Mouse (Mus musculus) heart, embryonic 13.5 days (tissue): Measurements from ENCODE around the gene Tmem41b. TPM values are rescaled to one million over a fixed set of nuclear protein-coding genes. Genes with fewer than 3 reads are reported as not detected.
A peak's percentile ranks its signal among the peaks of the same experiment; 100 is the strongest.
"Not testable (repeated sequence)": the region's sequence is repeated elsewhere in the genome, so short reads cannot be mapped to it uniquely, and the experiment has no call there.

ENCODE experiments used
- ATAC-seq: fragments of 200-750 bp; cut with Nextera tagmentation; 2 replicates; pipeline ENCODE4 v1.8.0; 2017; ENCODE audit warnings: moderate TSS enrichment; ENCODE audit not compliant: insufficient number of reproducible peaks, low FRiP score, low TSS enrichment; ENCODE audit errors: extremely low read depth
- H3K27ac ChIP-seq: fragments of 300-500 bp; sonication (generic); replicated peaks from 2 replicates; pipeline ENCODE4 v1.5.1; 2015; ENCODE audit warnings: moderate library complexity, mild to moderate bottlenecking, inconsistent platforms
- H3K27me3 ChIP-seq: fragments of 300-500 bp; sonication (generic); replicated peaks from 2 replicates; pipeline ENCODE4 v1.6.1; 2015; ENCODE audit warnings: mild to moderate bottlenecking, inconsistent platforms
- H3K36me3 ChIP-seq: fragments of 300-500 bp; sonication (generic); 2 replicates; pipeline ENCODE4 v1.6.1; 2015; ENCODE audit warnings: mild to moderate bottlenecking, inconsistent platforms
- H3K4me1 ChIP-seq: fragments of 300-500 bp; sonication (generic); 2 replicates; pipeline ENCODE4 v1.6.1; 2015; ENCODE audit warnings: inconsistent platforms
- H3K4me2 ChIP-seq: fragments of 300-500 bp; sonication (generic); 2 replicates; pipeline ENCODE4 v1.6.1; 2015; ENCODE audit warnings: inconsistent platforms, mild to moderate bottlenecking, moderate library complexity
- H3K4me3 ChIP-seq: fragments of 300-500 bp; sonication (generic); 2 replicates; pipeline ENCODE4 v1.5.1; 2015; ENCODE audit warnings: moderate library complexity, mild to moderate bottlenecking, inconsistent platforms
- H3K9ac ChIP-seq: fragments of 300-500 bp; sonication (generic); 2 replicates; pipeline ENCODE4 v1.6.1; 2015; ENCODE audit warnings: inconsistent platforms, mild to moderate bottlenecking, moderate library complexity
- H3K9me3 ChIP-seq: fragments of 300-500 bp; sonication (generic); 2 replicates; pipeline ENCODE4 v1.6.1; 2016; ENCODE audit warnings: inconsistent platforms
- WGBS: fragments of 180-500 bp; shearing (Covaris S2); methylation state at CpG from one replicate; pipeline ENCODE4 v1.1.7; 2015; ENCODE audit warnings: mixed read lengths; 5-methylcytosine and 5-hydroxymethylcytosine counted together
- polyA plus RNA-seq: library from polyadenylated mRNA; unstranded; fragments of >200 nt; fragmentation: Nextera tagmentation; extraction: Ambion mirVana; gene quantifications from 2 replicates; pipeline ENCODE4 v1.2.1, GENCODE M21; 2015

Tmem41b gene
- polyA plus RNA-seq, 1 experiment from 2014 or later, result 42.6 TPM

- peaks cover 7% of the 10 kb centered on the region for H3K4me1 ChIP-seq
- H3K9me3 ChIP-seq, result no peaks in the 10 kb centered on the region
- 70% methylated on average over 5 of the region's 5 CpGs for WGBS
- no peaks in the 10 kb centered on the region for H3K27me3 ChIP-seq
- no peak overlapping the region for H3K4me2 ChIP-seq
- no peak overlapping the region for H3K9ac ChIP-seq
- H3K36me3 ChIP-seq, result no peaks in the 10 kb centered on the region
- no peak overlapping the region for H3K4me3 ChIP-seq
- no peak for ATAC-seq
- no peak overlapping the region for H3K27ac ChIP-seq
Measured at GRCm38 (mm10) chr7:110006471-110007195, 19.9 kb upstream of the Tmem41b start.

DNA sequence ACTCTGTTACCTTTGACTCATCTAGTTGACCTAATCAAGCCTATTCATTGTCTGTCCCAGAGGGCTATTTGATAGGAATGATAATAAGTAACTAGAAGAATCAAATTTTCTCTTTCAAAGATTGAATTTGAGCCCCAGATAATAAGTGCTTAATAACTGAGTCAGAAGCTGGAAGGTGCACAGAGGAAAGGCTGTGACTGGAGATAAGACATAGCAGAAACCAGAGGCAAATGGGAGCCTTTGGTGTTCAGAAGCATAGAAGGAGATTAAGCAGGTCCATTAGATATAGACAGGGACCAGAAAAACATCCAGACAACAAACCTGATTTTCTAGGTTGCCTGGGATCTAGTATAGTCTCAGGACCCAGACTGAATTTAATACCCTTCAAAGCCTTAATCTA lies 19.2 kb upstream of the Tmem41b start:
- no peak for ATAC-seq
- Histone ChIP-seq H3K27me3 (no peaks in the 10 kb centered on the region), H3K36me3 (no peaks in the 10 kb centered on the region), H3K4me2 (no peak overlapping the region), H3K4me1 (peaks cover 7% of the 10 kb centered on the region), H3K27ac (no peak overlapping the region), H3K9me3 (no peaks in the 10 kb centered on the region), H3K4me3 (no peak overlapping the region), H3K9ac (no peak overlapping the region)

- ATAC-seq, result peak; percentile 46; the same call in 1 of the 2 replicates
- Histone ChIP-seq H3K27me3 (no peaks in the 10 kb centered on the region), H3K27ac (no peak overlapping the region), H3K4me3 (peak overlapping the region; percentile 36), H3K4me2 (peak overlapping the region; percentile 67), H3K9me3 (no peaks in the 10 kb centered on the region), H3K36me3 (no peaks in the 10 kb centered on the region), H3K4me1 (peaks cover 7% of the 10 kb centered on the region), H3K9ac (peak overlapping the region; percentile 73)
- whole genome bisulfite sequencing, result 6% methylated on average over 20 of the region's 20 CpGs
Measured at GRCm38 (mm10) chr7:110002968-110003367, 16.2 kb upstream of the Tmem41b start.

DNA sequence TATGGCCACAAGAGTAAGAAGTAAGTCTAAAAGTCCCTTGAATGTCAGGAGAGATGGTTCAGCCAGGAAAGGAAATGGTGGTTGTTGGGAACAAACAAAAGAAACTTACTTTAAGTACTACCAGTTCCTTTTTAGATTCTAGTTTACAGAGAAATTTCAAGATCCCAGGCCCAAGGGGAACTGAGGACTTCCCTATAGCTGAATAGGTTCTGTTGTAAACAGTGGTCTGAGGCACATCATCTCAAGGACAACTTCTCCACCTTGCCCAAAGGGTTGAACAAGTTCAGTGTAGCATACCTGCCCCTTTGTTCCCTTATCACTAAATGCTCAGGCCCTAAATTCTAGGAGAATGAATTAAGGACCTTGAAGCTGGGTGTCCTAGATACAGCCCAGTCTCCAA lies 15.4 kb upstream of the Tmem41b start:
- H3K4me1 ChIP-seq, result peaks cover 7% of the 10 kb centered on the region
- H3K27me3 ChIP-seq, result no peaks in the 10 kb centered on the region
- H3K9ac ChIP-seq, result no peak overlapping the region
- H3K36me3 ChIP-seq, result no peaks in the 10 kb centered on the region
- no peak for ATAC-seq
- no peak overlapping the region for H3K27ac ChIP-seq
- H3K4me2 ChIP-seq, result no peak overlapping the region
- H3K4me3 ChIP-seq, result no peak overlapping the region
- H3K9me3 ChIP-seq, result no peaks in the 10 kb centered on the region

DNA sequence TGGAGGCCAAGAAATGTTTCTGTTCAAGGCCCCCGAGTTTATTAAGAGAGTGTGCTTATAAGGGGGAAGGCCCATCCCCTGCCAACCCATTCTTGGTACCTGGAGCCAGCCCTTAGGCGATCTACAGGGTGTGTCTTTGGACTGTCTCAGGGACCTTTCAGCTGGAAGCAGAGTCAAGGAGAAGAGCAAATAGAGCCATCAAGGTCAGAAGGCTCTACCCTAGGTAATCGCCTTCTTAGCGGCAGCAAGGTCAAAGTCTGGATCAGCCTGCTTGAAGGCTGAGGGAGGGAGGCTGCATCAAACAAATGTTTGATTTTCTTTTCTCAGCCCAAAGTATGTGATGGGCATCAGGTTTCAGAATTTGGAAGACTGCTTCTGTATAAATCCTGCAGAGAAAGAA lies 11.7 kb upstream of the Tmem41b start:
- no peak overlapping the region for H3K4me2 ChIP-seq
- peaks cover 17% of the 10 kb centered on the region for H3K4me1 ChIP-seq
- no peak overlapping the region for H3K4me3 ChIP-seq
- H3K36me3 ChIP-seq, result no peaks in the 10 kb centered on the region
- no peaks in the 10 kb centered on the region for H3K9me3 ChIP-seq
- no peak overlapping the region for H3K27ac ChIP-seq
- no peak overlapping the region for H3K9ac ChIP-seq
- H3K27me3 ChIP-seq, result no peaks in the 10 kb centered on the region
- no peak for ATAC-seq
- WGBS, result 77% methylated on average over 4 of the region's 4 CpGs

- Histone ChIP-seq H3K4me3 (no peak overlapping the region), H3K9me3 (no peaks in the 10 kb centered on the region), H3K27ac (peak overlapping the region; percentile 94), H3K4me2 (peak overlapping the region; percentile 30), H3K27me3 (no peaks in the 10 kb centered on the region), H3K9ac (0 out of 2 replicates have a peak overlapping the region, but pooled peaks have one; percentile 6), H3K36me3 (no peaks in the 10 kb centered on the region), H3K4me1 (peaks cover 21% of the 10 kb centered on the region)
- 34% methylated on average over 2 of the region's 2 CpGs for WGBS
- peak; percentile 61; the same call in 1 of the 2 replicates for ATAC-seq
Measured at GRCm38 (mm10) chr7:109993157-109993959, 6.6 kb upstream of the Tmem41b start.

- Histone ChIP-seq H3K4me3 (no peak overlapping the region), H3K27ac (no peak overlapping the region), H3K27me3 (no peaks in the 10 kb centered on the region), H3K9me3 (no peaks in the 10 kb centered on the region), H3K4me2 (no peak overlapping the region), H3K36me3 (no peaks in the 10 kb centered on the region), H3K4me1 (peaks cover 21% of the 10 kb centered on the region), H3K9ac (no peak overlapping the region)
- ATAC-seq, result no peak
- WGBS, result 87% methylated on average over 1 of the region's 1 CpGs
Measured at GRCm38 (mm10) chr7:109991286-109991685, 4.6 kb upstream of the Tmem41b start.

DNA sequence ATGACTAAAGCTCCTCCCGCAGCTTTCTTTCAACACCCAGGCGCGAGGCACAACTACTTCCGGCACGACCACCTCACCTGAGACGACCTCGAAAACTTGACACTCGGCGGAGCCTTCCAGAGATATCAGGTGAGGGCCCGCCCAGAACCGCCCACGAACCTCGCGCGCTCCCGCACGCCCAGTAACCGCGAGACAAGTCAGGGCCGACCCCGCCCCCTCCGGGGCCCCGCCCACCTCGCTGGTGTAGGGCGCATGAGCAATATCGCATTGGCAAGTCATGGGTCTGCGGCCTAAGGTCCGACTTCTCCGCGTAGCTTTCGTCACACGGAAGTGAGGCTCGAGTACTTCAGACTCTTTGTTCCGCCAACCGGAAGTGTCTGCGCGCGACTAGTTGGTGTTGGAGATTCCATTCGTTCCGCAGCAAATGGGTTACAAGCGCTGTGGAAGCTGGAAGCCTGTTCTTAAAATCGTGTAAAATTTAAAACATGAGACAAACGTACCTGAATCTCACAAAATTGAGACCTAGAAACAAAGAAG lies 528 bp downstream of the Tmem41b start:
- ATAC-seq, result peak; percentile 100
- peak overlapping the region; percentile 64 for H3K4me3 ChIP-seq
- H3K9ac ChIP-seq, result peak overlapping the region; percentile 84
- H3K36me3 ChIP-seq, result peaks cover 27% of the 10 kb centered on the region
- H3K4me1 ChIP-seq, result peaks cover 16% of the 10 kb centered on the region
- no peaks in the 10 kb centered on the region for H3K9me3 ChIP-seq
- no peaks in the 10 kb centered on the region for H3K27me3 ChIP-seq
- H3K4me2 ChIP-seq, result peak overlapping the region; percentile 72
- H3K27ac ChIP-seq, result peak overlapping the region; percentile 90
- WGBS, result under 1% methylated on average over 43 of the region's 43 CpGs

- peaks cover 29% of the 10 kb centered on the region for H3K36me3 ChIP-seq
- H3K4me1 ChIP-seq, result peaks cover 16% of the 10 kb centered on the region
- H3K9me3 ChIP-seq, result no peaks in the 10 kb centered on the region
- H3K9ac ChIP-seq, result peak overlapping the region; percentile 84
- ATAC-seq, result no peak
- peak overlapping the region; percentile 72 for H3K4me2 ChIP-seq
- WGBS, result under 1% methylated on average over 27 of the region's 27 CpGs
- peak overlapping the region; percentile 64 for H3K4me3 ChIP-seq
- no peaks in the 10 kb centered on the region for H3K27me3 ChIP-seq
- H3K27ac ChIP-seq, result peak overlapping the region; percentile 65
Measured at GRCm38 (mm10) chr7:109985661-109986132, 1.0 kb downstream of the Tmem41b start.

- Histone ChIP-seq H3K36me3 (peaks cover 40% of the 10 kb centered on the region), H3K4me2 (peak overlapping the region; percentile 72), H3K4me1 (peaks cover 16% of the 10 kb centered on the region), H3K9ac (peak overlapping the region; percentile 84; the same call in 1 of the 2 replicates), H3K4me3 (peak overlapping the region; percentile 64)
- ATAC-seq, H3K27ac ChIP-seq, H3K9me3 ChIP-seq, H3K27me3 ChIP-seq: not testable (repeated sequence)
- WGBS, result 80% methylated on average over 5 of the region's 5 CpGs
Measured at GRCm38 (mm10) chr7:109984608-109985007, 2.1 kb downstream of the Tmem41b start.

- not testable (repeated sequence) for H3K27ac ChIP-seq, H3K4me2 ChIP-seq, H3K9me3 ChIP-seq, H3K9ac ChIP-seq, H3K4me1 ChIP-seq, H3K27me3 ChIP-seq, H3K4me3 ChIP-seq, ATAC-seq
- H3K36me3 ChIP-seq, result peaks cover 79% of the 10 kb centered on the region
- WGBS, result 65% methylated on average over 5 of the region's 5 CpGs
Measured at GRCm38 (mm10) chr7:109977131-109977530, 9.6 kb downstream of the Tmem41b start.
